Mouse (Mus musculus): ENCODE measurements around the gene Boc.

- TF ChIP-seq TAL1 (IDR thresholded peaks at IDR 0.05; ENCODE audit: low read length) (no peak), GATA1 (IDR thresholded peaks at IDR 0.05; ENCODE audit: low read length) (no peak)
These were observed 64.1 kb downstream of the Boc start for GRCm38 (mm10) chr16:44494441-44495108.
